Mouse (Mus musculus) spleen, postnatal 14 days (tissue): ENCODE measurements around the gene Esrrg.

Source experiments
- DNase-seq, 2 experiments: peaks; one replicate each; pipeline ENCODE4 v3.0.0; 2021 to 2022; ENCODE audit warnings: low spot score in 2 of 2

Esrrg gene

GRCm38 (mm10) chr1:187608261-187608921 lies at the start of gene Esrrg:
TSS of gene Esrrg (plus strand) at chr1:187608791.
- no peak for DNase-seq

DNA sequence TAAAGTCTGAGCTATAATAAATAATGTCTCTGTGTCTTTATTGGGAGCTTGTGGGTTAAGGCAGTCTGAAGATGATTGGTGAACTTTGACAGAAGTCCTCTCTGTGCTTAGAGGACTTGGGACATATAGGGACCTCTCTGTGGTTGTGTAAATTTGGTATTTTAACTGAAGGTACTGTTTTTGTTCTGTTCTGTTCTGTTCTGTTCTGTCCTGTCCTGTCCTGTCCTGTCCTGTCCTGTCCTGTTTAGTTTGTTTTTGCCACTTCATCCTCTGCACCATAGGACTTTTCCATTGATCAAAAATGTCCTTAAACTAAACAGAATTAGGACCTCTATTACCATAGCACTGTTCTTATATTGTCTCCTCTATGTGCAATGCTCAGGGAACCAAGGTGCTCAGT lies 24.6 kb upstream of the Esrrg start:
- DNase-seq, result no peak

- no peak for DNase-seq
Observed at GRCm38 (mm10) chr1:187586541-187587075, 22.0 kb upstream of the Esrrg start.

DNA sequence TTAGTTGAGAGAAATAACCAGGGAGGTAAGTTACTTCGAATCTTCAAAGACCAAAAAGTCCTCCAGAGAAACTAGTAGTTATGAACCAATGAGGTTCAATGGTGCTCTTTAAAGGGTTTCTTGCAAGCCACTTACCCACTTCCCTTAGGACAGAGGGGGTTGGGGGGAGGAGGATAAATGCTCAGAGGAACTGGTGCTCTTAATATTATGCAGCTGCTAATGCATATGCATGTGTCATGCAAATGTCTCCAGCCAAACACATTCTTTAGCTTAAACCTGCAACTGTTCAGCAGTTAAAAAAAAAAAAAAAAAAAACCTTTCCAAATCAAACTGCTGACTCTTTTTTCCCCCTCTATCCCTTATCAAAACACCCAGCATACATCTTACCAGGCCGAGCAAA lies 5.6 kb upstream of the Esrrg start:
- no peak for DNase-seq

DNA sequence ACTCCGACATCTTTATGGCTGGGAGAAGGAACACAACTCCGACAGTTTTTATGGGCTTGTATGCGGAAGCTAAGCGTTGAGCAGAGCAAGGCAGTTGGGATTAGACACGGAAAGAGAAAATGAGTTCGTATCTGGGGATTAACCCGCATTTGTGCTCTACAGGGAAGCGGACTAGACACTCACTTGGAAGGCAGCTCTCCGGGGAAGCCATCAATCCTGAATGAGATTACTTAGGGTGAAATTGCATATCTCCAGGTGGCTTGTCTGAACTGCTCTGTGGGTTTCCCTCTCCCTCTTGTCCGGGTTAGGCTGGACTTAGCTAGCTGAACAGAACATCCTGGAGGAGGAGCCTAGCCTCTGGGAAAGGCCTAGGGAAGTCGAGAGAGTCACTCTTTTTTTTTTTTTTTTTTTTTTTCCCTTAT lies 4.5 kb upstream of the Esrrg start:
- no peak for DNase-seq

GRCm38 (mm10) chr1:187604691-187605310 lies 3.8 kb upstream of the Esrrg start:
- DNase-seq, result no peak

GRCm38 (mm10) chr1:187605391-187606270 lies 3.0 kb upstream of the Esrrg start:
- no peak for DNase-seq

GRCm38 (mm10) chr1:187606271-187607040 lies 2.1 kb upstream of the Esrrg start:
- no peak for DNase-seq

- DNase-seq, result no peak
Observed at GRCm38 (mm10) chr1:187607065-187608047, 1.2 kb upstream of the Esrrg start.

DNA sequence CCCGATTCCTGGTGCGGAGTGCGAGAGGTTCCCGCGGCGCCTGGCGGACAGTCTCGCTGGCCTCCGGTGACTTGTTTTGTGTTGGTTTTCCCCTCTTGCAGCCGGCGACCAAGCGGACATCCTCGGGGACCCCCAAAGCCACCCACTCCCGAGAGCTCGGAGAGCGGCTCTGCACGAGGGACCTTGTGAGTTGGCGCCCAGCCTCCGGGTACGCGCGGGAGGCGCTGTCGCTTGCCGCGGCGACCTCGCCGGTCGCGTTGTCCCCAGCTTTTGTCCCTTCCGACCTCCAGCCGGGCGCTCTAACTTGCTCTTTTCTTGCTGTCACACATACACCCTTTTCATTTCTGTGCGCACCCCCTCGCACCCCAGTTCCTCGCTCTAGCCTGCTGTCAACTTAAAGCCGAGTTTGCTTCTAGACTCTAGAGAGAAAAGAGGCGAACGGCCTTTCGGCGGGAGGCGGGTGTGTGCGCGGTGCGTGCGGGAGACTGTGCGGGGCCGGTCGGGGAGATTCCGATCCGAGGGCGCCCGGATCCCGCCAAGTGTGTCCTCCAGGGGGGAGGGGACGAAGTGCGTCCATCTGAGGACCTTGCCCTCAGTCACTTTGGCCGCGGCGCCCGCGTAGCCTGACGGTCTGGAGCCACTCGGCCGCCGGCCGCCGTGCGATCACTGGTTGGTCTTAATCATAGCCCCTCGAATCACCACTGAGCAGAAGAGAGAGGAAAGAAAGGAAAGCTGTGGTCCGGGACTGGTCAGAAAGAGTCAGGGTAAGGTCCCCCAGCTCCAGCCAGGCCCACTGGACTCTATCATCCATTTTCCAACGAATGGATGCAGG lies 646 bp downstream of the Esrrg start:
- no peak for DNase-seq

DNA sequence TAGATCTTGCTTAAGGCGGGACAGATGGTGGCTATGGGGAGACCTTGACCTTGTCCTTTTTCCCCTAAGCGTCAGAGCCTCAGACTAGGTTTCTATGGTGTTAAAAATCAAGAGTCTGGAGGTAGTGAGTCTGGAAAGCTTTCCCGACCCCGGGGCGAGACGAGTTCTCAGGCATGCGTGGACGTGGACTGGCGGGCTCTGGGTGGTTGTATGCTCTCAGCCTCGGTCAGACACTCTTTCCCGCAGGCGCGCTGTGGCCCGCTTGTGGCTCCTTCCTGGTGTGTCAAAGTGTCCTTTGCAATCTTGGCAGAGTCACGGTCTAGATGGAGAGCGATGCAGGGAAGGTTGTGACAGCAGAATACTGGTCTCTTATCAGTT lies 1.3 kb downstream of the Esrrg start:
- no peak for DNase-seq

DNA sequence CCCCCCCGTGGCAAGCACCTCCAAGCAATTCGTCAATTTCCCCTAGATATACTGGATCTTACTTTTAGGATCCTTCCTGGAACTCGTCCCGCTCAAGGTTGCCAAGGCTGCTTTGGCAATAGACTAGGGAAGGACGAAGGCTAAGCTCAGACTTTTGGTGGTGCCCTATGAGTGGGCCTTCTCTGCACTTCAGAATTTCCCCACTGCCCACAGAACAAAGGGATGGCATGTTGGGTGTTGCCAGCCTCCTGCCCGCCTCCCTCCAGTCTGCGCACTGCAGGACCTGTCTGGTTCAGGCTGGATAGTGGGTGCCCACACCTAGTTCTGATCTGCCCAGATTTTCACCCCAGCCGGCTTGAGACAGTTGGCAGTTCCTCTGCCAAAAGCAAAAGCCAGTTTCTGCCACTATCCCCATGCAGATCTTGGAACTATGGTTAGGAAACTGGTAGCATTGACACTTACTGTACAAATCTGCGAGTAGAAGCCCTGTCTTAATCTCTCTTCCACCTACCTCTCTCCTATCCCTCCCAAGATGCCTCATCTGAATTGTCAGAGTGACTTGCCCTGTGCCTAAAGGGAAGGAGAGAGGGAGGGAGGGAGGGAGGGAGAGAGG lies 1.9 kb downstream of the Esrrg start:
- no peak for DNase-seq

GRCm38 (mm10) chr1:187611925-187612324 lies 3.3 kb downstream of the Esrrg start:
- no peak for DNase-seq

DNA sequence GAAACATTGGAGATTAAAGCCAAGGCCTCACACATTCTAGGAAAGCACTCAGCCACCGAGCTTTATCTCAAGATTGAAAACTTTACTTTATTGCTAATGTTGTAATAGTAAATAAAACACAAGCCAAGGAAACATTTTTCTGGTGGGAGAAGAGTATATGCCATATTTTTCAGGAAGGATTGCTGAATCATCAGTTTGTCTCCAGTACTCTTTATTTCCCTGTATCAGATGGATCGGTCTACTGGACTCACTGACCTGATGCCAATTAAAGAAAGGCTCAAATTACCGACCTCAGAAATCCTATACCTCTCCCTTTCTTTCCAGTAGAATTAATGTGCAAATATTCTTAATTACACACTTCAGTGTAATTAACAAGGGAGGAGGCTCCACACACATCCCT lies 4.7 kb downstream of the Esrrg start:
- no peak for DNase-seq

- no peak for DNase-seq
Observed at GRCm38 (mm10) chr1:187623981-187624380, 15.4 kb downstream of the Esrrg start.

DNA sequence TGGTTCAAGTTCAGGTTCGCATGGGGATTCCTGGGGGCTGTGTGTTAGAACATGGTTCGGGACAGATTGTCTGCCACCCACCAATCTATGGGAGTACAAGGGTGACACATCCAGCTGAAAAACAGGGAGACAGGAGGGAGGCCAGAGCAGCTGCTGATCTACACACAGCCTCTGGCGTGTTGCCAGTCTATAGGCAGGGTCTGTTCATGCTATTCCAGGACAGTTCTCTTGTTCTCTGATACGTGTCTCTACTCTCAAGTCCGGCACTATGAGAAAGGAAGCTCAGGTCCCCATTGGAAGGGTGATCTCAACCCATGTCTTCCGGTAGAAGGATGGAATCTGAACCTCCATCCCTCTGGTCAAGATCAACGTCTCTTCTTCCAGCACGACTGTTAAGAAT lies 21.8 kb downstream of the Esrrg start:
- DNase-seq, result no peak

- no peak for DNase-seq
Observed at GRCm38 (mm10) chr1:187631486-187631885, 22.9 kb downstream of the Esrrg start.

DNA sequence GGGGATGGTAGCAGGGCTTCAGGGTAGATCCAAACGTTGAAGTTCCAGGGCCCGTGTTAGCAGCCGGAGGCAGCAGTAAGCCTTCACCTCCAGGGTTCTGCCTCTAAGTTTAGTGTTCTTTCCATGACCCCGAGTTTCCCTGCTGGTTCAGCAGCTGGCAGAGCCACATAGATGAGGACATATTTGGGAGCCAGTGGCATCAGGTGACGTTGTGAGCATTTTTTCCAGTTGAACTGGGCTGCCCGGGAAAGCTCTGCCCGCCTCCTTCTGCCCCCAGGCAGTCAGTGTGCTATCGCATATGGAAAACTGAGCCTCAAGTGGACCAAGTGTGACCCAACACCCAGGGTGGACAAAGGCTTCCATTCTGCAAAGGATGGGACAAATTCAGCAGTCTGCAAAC lies 36.7 kb downstream of the Esrrg start:
- DNase-seq, result no peak

DNA sequence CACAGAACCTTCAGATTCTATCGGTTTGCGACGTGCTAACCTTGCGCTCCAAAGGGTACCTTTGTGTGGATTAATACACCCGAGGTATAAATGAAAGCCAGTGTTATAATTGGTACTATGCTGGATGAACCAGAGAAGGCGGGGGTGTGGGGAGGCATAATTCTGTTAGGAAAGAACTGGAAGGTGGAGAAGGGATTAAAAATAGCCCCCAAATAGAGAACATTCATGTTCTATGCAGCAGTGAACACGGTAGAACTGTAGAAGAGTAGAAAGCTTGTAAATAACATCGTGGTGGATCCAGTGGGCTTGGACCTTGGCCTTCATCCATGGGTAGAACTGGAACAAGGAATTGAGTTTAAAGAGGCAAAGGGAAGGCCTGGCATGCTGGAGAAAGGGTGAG lies 40.0 kb downstream of the Esrrg start:
- no peak for DNase-seq
